Mouse (Mus musculus): ENCODE measurements around the gene Dlg2.
A peak's percentile ranks its signal among the peaks of the same experiment; 100 is the strongest.

Gene Dlg2

GRCm38 (mm10) chr7:91893991-91894390 is 1417.5 kb downstream of the Dlg2 start:
- DNase-seq (ENCODE audit: extremely low spot score, low spot score) = no peak

- DNase-seq (ENCODE audit: extremely low spot score, low spot score) = no peak
Measured at GRCm38 (mm10) chr7:91896935-91897334, 1420.5 kb downstream of the Dlg2 start.

GRCm38 (mm10) chr7:91897509-91897908 is 1421.0 kb downstream of the Dlg2 start:
- no peak for DNase-seq (ENCODE audit: extremely low spot score, low spot score)

GRCm38 (mm10) chr7:91902503-91902902 is 1426.0 kb downstream of the Dlg2 start:
- no peak for DNase-seq (ENCODE audit: extremely low spot score, low spot score)

GRCm38 (mm10) chr7:91916809-91917208 is 1440.3 kb downstream of the Dlg2 start:
- DNase-seq (ENCODE audit: extremely low spot score, low spot score) = no peak

- no peak for DNase-seq (ENCODE audit: extremely low spot score, low spot score)
Measured at GRCm38 (mm10) chr7:91919099-91919498, 1442.6 kb downstream of the Dlg2 start.

DNA sequence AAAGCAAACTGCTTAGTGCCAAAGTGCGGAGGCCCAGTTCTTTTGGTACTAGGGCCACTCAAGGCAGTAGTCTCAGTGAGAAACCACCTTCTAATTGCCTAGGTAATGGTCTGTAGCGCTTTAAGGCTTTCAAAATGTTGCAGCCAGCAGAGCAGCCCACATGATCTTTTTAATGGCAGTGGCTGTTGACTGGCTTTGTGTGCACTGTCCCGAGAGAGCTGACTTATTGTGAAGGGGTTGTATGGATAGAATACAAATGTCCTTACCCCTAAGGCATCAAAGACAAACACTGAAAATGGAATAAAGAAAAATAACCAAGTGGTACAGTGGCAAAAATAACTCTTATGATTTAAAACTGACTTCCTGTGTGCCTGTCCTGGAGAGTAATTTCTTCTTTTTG is 1443.3 kb downstream of the Dlg2 start:
- no peak for DNase-seq (ENCODE audit: extremely low spot score, low spot score)

DNA sequence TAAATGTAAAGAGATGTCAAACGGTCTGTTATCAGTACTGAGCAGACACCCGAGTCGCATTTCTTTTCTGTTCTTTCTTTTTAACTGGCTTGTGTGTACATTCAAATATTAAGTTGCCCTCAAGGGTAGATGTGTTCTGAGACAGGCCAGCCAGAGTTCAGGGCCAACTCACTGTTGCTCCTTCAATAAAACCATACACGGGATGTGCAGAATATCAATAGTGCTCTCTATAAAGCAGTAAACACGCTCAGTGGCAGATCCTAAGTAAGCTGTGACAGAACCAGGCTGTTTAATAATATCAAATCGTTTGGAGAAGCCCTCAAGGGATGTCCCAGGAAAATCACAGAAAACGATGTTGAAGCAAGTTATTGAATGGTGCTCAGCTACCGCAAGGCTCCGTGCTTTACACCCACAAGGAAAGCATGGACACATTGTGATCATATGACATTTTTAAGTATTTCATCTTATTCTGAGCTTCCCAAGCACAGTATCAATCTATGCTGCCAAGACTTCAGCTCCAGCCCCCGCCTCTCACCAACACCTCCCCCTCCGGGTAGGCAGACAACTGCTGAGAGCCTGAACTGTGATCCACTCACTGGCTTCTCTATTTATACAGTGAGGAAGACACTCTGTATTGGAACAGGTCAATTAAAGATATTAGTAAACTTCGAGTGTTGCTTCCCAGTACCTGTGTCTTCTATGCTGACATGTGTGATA is 1458.6 kb downstream of the Dlg2 start:
- no peak for DNase-seq (ENCODE audit: extremely low spot score, low spot score)

GRCm38 (mm10) chr7:91936193-91936592 is 1459.7 kb downstream of the Dlg2 start:
- no peak for DNase-seq (ENCODE audit: extremely low spot score, low spot score)

GRCm38 (mm10) chr7:91943224-91943623 is 1466.8 kb downstream of the Dlg2 start:
- DNase-seq (ENCODE audit: extremely low spot score, low spot score) = no peak

DNA sequence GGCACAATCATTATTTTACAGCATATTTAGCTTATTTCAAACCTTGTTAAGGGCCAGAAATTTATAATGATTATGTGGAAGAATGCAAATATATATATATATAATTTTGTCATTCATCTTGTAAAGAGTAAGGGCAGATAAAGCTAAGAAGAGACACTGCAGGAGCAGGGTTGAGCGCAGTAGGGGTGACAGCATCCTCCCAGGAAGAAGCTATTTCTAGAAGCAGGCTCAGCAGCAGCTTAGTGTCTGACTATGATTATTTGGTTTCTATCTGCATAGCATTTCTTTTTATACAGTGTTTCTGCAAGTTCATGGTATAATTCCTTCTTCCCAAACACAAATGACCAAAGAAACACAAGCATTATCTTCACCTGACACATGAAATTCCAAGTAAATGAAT is 1479.1 kb downstream of the Dlg2 start:
- no peak for DNase-seq (ENCODE audit: extremely low spot score, low spot score)

GRCm38 (mm10) chr7:91962956-91963355 is 1486.5 kb downstream of the Dlg2 start:
- no peak for DNase-seq (ENCODE audit: extremely low spot score, low spot score)

DNA sequence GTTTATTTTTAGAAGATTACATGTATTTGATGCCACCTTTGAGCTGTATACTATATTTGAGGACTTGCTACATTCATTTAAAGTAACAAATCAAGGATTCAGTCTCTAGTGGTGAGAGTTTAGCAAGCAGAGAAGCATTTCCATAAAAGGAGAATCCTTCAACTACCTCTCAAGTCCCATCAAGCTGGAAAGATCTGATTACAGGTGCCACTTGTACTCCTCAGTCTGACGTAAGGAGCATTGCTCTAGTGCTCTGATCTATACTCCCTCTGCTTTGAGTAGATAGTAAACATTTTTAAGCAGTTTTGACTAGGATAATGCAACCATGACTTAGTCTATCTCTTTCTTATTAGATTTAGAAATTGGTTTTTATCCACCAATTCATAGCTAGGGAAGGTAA is 1496.5 kb downstream of the Dlg2 start:
- DNase-seq (ENCODE audit: extremely low spot score, low spot score) = no peak

GRCm38 (mm10) chr7:92003769-92004455 is 1527.4 kb downstream of the Dlg2 start:
- DNase-seq (ENCODE audit: extremely low spot score, low spot score) = no peak

DNA sequence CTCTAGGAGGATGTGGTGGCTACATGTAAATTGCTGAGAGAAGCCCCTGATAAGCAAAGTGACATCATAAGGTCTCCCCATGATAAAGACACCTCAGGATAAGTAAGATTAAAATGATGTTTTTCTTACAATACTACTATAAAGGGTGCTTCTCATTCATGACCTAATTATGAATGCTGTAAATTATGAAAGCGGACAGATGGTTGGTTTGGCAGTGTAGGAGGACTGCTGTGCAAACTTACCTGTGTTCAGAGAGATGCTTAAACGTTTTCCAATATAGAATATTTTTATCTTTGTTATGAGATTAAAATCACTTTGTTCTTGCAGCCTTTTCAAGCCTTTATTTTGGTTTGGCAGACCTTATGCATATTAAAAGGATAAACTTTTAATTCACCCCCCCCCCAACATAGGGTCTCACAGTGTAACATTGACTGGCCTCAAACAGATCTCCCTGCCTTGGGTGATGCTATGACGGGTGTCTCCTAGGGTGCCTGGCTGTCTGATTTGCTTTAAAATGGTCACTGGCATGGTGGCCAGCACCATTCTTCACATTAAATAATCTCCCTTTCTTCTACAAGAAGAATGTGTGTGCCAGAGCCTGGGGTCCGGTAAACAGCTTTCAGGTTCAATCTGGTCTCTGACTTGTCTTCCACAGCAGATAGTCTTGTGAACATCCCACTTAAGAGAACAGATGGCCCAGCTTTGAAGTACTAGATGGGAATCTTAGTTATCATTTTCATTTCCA is 1529.4 kb downstream of the Dlg2 start:
- no peak for DNase-seq (ENCODE audit: extremely low spot score, low spot score)

- DNase-seq (ENCODE audit: extremely low spot score, low spot score) = no peak
Measured at GRCm38 (mm10) chr7:92008702-92009101, 1532.2 kb downstream of the Dlg2 start.

DNA sequence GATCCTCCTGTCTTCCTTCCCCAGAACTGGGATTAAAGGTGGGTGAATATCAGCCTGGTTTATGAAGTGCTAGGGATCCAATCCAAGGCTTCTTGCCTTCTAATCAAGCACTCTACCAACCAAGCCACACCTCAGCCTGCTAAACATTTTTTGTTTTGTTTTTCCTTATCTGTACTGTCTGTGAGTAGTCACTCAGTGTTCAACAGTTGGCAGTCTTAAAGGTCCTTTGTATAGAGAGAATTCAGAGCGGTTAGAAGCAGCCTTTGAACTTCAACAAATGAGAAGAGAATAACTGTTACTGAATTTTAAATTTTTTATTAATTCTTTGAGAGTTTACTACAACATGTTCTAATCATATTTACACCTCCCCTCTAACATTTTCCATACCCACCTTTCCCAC is 1548.5 kb downstream of the Dlg2 start:
- no peak for DNase-seq (ENCODE audit: extremely low spot score, low spot score)

GRCm38 (mm10) chr7:92025465-92026056 is 1549.1 kb downstream of the Dlg2 start:
- no peak for DNase-seq (ENCODE audit: extremely low spot score, low spot score)

GRCm38 (mm10) chr7:92027049-92027448 is 1550.6 kb downstream of the Dlg2 start:
- DNase-seq (ENCODE audit: extremely low spot score, low spot score) = peak; percentile 86

DNA sequence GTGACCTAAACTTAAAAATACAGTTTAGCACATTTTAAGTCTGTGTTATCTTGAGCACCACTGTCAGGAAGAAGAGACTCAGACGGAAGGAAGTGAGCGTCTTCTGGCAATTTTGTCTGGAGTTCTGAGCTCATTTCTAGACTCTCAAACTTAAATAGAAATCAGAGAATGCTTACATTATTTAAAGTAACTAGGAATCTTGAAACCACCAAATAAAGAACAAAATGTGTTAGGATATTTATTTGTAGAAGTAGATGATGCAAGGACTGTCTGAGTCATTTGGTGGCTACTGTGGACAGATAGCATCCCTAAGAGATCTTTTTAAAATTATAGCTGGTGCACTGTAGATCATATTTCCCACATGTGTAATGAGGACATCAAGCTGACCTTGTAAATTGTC is 1557.8 kb downstream of the Dlg2 start:
- DNase-seq (ENCODE audit: extremely low spot score, low spot score) = no peak

GRCm38 (mm10) chr7:92040187-92040586 is 1563.7 kb downstream of the Dlg2 start:
- no peak for DNase-seq (ENCODE audit: extremely low spot score, low spot score)

Measured in neural tube, embryonic 10.5 days (tissue).